Mouse (Mus musculus): Measurements from ENCODE around the gene Rc3h2.

DNA sequence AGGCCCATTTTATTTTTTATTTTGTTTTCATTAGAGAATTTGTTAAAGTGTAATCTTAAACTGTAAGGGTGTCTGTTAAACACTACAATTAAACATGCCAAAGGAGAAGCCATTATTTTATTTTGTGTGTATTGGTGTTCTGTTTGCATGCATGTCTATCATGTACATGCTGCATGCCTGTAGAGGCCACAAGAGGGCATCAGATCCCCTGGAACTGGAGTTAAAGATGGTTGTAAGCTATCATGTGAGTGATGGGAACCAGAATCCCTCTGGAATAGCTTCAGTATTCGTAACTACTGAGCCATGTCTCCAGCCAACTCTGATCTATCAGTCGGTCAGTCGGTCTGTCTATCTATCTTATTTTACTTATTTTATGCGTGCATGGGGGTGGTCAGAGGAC, 38.0 kb upstream of the Rc3h2 start:
- no peak for TF ChIP-seq HCFC1 (IDR thresholded peaks at IDR 0.05; ENCODE audit: borderline replicate concordance, insufficient read depth, low read length)
- TF ChIP-seq MAFK (IDR thresholded peaks at IDR 0.05; ENCODE audit: insufficient read depth, low read depth, low read length), result no peak
- TF ChIP-seq ZNF384 (IDR thresholded peaks at IDR 0.05; ENCODE audit: low read depth, low read length), result no peak

All from ES-E14 (cell line).